Mouse (Mus musculus): ENCODE measurements around the gene Gm28434.

- no peak for TF ChIP-seq POLR2A (IDR thresholded peaks at IDR 0.05; ENCODE audit: insufficient read length, low read depth)
- TF ChIP-seq TCF12 (IDR thresholded peaks at IDR 0.05; ENCODE audit: insufficient read depth, poor library complexity, severe bottlenecking): no peak
- no peak for TF ChIP-seq MAX (IDR thresholded peaks at IDR 0.05; ENCODE audit: low read depth)
These were observed 9.8 kb downstream of the Gm28434 start, which contains the start of gene Cabs1 for GRCm38 (mm10) chr5:87979139-87979538.
